Mouse (Mus musculus): ENCODE results near the gene Foxc2.
A peak's percentile ranks its signal among the peaks of the same experiment; 100 is the strongest.

Gene Foxc2

DNA sequence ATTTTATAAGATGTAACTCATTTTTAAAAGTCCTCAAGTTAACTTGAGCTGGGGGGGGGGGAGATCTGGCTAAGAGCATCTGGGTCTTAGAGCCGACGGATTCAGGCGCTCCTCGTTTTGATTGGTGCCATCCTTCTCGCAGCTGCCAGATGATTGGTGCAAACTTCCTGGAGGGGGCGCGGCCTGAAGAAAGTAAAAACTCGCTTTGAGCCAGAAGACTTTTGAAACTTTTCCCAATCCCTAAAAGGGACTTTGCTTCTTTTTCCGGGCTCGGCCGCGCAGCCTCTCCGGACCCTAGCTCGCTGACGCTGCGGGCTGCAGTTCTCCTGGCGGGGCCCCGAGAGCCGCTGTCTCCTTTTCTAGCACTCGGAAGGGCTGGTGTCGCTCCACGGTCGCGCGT lies at the start of gene Foxc2:
Foxc2 (plus strand) TSS at position 224 of the 400 bp plus-strand sequence.
- DNase-seq (ENCODE audit: low read depth), result peak; percentile 47

DNA sequence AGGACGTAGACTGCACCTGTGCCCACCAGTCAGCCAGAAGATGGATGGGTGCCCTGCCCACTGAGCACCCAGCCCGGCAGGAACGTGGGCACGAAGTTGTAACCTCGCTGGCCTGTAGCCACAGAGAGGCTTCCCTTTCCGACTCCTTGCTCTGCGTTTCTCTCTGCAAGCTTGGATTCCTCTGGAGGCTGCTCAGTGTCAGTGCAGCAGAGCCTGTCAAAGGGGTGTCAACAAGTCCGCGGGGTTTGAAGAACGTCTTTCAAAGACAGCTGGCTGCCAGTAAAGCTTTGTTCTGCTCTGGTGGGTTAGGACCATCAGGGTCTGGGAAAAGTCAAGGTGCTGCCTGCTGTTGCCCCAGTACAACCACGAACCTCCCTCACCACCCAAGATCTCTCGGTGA lies 44.5 kb upstream of the Foxc2 start:
- DNase-seq (ENCODE audit: low read depth), result no peak

DNA sequence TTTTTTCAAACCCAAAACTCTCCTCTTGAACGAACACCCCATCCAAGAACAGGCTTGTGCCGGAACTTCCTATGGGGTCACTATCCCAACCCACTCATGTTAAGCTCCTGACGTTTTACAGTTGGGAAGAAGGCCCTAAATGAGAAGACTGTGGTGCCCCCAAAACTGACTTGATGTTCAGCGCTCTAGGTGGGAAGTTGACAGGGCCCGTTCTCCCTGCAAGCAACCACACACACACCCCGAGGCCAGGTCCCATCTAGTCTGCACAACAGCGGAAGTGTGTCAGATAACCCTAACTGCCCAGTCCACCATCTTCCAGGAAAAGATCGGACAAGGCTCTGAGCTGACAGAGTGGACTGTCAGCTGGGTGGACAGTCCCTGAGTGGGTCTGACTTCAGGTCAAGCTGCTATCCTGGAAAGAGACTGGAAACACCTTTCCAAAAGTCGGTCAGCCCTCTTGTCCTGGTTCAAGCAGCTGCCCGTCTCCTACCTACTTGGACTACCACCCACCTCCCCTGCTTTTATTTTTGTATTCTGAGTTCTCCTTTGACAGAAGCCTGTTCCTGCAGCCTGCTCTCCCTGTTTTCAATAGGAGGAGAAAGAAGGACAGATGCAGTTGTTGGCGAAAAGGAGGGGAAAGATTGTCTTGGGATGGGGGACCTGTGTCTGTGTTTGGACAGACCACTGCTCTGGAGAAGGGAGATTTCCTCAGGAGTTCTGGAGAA lies 43.4 kb upstream of the Foxc2 start:
- DNase-seq (ENCODE audit: low read depth), result no peak

DNA sequence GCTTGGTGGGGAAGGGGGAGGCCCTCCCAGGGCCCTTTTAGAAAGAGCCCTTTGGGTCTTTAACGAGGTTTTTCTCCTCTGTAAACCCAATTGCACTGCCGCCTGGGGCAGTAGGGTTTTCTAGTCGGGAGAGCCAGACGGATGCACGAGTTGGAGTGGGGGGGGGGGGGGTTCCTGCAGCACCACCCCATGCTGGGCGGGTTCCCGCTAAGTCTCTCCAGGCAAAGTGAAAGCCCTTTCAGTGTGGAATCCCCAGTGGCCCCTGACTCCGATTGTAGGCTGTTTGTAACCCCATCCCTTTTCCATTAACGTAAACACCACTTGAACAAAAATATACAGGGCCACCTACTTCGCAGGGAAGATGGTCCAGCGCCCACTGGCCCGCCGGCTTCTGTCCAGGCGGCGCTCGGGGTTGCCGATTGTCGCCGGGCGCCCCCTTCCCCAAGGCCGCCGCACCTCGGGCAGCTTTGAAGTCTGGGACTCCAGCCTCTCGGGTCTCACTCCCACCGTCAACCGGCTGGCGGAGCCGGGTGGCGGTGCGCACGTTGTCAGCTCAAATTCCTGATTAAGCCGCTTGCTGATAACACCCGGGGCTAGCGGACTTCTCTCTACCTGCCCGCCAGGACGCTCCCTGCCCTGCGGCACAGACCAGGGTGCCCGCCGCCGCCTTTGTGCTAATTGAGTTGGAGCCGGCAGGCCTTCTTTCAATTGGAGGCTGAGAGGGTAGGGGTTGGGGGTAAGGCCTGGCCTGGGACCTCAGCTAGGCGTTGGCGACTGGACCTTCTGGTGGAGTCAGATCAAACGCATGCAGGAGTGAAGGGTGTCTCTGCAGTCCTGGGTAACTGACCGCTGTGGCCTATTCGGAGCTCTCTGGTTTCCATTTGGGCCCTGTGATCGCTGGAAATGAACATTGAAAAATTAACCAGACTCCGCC lies 42.5 kb upstream of the Foxc2 start:
- no peak for DNase-seq (ENCODE audit: low read depth)

DNA sequence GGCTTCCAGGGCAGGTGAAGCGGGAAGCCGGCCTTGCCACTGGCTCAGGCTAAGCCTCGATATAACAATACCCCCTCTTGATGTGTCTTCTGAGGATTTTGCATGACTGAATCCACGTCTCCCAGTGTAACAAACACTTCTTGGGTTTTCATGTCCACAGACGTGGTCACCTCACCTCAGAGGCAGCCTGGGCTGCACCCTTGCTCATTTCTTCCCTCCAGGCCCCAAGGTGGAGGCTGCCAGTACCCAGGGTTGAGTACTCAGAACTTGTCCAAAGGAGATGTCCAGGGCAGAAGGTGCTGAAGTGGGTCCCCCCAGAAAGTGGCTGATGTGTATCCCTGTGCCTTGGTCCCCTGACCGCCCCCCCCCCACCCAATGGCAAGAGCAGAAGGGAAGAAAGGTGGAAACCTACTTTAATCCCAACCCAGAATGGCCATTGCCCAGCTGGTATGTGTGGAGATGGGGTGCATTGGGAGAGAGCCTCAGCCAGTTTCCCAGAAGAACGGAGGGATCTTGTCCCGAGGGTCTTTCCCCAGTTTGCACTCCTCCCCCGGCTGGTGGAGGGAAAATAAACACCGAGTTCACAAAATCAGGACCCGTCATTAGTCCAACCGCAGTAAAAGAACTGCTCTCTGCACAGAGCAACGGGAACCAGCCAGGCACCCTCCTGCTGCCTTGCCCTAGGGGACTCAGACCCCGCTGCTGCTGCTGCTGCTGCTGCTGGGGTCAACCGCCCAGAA lies 41.7 kb upstream of the Foxc2 start:
- DNase-seq (ENCODE audit: low read depth), result no peak

DNA sequence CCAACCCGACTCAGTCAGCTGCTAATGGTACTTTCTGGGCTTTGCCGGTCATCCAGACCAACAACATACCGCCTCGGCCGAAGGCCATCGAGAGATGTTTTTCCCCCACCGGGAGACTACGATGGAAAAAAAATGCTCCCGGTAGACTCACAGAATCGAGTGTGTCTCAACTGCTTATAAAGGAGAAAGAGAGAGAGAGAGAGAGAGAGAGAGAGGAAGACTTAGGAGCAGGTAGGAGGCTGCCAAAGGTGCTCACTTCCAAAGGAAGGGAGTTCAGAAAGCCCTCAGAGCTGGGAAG lies 41.2 kb upstream of the Foxc2 start:
- no peak for DNase-seq (ENCODE audit: low read depth)

DNA sequence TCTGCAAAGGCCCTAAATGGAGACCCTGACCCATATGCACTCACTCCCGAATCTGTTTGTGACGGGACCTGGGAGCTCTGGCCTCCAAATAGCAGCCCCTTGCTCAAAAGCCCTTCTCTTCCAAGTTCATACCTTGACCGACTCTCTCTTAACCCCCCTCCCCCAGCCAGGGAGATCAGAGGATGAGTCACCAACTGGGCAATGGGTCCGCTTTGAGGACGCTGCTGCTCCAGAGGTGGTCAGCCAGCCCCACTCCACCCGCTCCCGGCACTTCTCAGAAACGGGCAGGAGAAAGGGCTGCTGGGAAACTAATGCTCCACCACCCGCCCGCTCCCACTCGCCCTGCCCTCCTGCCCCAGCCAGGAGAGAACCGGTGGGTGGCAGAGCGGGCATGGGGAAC lies 40.0 kb upstream of the Foxc2 start:
- no peak for DNase-seq (ENCODE audit: low read depth)

DNA sequence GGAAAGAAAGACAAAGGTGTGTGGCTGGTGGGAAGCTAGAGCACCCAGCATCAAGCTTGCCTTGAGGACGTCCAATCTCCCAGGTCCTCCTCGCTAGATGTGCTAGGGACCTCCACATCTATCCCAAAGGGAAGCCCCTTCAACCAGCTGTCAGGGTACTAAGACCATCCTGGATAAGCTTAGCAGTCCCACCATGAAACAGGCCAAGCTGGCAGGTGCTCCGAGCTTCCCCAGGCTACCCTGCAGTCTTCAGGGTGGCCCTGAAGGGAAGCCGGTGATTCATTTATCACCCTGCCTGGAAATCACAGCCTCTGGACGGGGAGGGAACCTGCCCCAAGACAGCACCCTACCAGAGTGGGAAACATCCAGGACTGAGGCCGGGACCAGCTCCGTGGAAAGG lies 39.4 kb upstream of the Foxc2 start:
- no peak for DNase-seq (ENCODE audit: low read depth)

DNA sequence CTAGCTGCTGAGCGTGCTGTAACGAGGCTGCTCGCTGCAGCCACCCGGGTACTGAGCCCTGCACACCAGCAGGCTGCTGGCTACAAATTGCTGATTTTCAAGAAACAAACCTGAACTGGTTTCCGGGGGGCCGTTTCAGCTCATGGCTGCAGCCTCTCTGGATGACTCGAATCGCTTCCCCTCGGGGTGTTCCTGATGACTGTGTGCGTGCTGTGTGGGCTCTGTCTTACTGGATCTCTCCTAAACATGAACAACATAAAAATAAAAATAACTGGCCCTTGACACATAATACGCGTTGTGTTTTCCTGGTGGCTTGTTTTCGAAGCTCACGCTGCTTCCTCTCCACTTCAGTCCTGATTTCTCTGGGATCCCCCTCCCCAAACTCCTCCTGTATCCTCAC lies 37.2 kb upstream of the Foxc2 start:
- DNase-seq (ENCODE audit: low read depth), result no peak

DNA sequence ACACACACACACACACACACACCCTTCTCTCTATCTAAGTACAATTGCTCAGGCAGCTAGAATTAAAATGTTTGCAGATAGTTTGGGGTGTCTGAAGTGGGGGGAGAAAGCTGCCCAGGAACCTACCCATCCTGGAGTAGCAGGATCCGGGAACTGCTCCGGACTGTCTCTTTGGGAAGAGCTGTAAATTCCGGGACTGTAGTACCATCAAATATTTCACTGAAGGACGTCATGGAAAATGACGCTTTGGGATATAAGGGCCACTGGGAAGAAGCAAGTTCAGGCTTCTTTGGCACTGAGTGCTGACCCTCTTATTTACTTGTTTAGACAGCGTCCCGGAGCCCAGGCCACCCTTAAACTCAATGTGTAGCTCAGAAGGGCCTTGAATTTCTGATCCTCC lies 36.8 kb upstream of the Foxc2 start:
- DNase-seq (ENCODE audit: low read depth), result no peak

DNA sequence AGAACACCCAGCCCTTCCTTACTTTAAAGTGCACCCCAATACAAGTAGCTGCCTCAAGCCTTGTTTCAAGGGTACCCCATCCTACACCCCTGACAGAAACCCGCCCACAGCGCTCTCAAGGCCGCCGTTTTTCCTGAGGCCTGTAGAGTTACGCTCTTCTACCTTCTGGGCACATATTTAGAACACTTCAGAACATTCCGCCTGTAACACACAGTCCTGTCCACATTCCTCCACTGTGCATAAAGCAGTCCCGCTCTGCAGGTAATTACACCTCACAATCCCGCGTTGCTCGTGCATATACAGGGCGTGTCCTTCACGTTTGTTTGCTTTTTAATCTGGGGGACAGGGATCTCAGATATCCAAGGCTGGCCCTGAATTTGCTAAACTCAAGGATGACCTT lies 36.0 kb upstream of the Foxc2 start:
- DNase-seq (ENCODE audit: low read depth), result no peak

DNA sequence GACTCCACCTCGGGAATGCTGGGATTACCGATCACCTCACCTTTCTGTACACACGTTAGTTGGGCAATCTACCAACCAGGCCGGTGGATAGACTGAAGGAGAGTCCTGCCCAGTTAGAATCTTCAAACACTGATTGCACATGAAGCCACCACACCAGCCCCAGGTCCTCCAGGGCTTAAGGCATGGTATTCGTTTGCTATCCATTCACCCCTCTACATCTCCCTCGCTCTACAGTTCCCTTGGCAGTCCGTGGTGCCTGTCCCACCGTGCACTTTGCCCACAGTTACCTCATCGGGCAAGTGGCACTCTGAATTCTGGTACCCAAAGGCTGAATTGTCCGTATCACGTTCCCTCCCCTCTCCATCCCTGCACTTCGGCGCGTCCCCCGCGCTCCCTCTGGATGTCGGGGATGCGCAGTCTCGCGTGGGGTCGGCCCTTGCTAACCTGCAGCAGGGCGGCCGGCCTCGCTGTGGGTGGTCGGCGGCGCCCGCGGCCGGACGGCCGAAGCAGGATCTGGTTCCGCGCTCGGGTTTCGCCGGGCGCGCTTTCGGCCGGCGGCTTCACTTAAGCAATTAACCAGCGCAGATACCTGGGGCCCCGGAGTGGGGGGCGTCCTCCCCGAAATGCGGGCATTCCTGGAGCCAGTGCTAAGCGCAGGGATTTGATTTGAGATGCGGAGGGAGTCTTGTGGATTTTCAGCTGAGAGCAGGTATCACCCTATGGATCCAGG lies 35.4 kb upstream of the Foxc2 start:
- DNase-seq (ENCODE audit: low read depth), result no peak

DNA sequence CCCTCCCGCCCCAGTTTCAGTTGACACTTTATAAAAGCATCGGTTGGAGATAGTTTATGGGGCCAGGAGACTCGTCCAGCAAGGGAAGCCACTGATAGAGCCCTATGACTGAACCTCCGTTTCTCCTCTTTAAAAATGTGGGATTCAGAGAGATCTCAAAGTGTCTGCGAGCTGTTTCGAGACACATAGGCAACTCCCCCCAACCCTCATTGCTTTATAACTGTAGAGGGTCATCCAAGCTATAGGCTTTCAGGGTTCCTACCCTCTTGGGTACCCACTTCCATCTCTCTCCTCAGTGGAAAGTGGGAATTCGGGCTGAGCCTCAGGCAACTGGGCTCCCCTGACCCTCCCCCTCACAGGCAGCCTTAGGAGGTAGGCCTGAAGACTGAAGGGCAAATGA lies 34.6 kb upstream of the Foxc2 start:
- DNase-seq (ENCODE audit: low read depth), result no peak

DNA sequence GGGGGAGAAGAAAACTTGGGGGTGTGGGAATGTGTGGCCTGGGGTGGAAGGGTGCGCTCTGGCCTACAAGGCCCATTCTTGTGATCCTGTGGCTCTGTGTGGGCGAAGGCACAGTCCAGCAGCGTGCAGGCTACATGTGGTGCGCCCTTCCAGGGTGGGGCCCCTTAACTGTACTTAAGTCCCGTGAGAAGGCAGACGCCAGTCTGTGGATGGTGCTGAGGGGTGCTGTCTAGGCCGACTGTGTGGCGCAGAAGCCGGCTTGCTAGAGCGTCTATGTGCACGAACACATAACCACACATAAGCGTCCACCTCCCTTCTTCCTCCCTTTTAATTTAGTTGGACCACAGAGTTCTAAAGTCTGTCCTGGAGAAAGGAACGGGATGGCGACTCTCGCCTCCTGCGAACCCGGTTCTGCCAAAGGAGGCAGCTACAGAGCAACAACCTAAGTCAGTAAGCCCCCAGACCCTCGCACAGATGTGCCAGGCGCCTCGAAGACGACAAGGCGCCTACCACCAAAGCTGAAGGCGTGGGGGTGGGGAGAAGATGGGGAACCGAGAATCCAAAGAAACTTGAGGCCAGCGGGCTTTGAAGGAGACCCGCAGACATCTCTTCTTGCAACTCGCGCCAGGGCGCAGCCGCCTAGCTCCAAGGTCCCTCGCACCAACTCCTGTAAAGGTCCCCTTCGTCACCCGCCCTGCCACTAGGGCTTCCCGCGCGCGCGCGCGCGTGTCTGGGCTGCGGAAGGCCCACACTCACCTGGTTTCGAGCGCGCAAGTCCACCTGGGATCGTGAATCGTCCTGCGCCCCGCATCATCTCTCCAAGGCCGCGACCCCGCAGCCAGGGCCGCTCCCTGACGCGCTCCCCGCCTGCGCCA lies 33.5 kb upstream of the Foxc2 start:
- DNase-seq (ENCODE audit: low read depth), result no peak

DNA sequence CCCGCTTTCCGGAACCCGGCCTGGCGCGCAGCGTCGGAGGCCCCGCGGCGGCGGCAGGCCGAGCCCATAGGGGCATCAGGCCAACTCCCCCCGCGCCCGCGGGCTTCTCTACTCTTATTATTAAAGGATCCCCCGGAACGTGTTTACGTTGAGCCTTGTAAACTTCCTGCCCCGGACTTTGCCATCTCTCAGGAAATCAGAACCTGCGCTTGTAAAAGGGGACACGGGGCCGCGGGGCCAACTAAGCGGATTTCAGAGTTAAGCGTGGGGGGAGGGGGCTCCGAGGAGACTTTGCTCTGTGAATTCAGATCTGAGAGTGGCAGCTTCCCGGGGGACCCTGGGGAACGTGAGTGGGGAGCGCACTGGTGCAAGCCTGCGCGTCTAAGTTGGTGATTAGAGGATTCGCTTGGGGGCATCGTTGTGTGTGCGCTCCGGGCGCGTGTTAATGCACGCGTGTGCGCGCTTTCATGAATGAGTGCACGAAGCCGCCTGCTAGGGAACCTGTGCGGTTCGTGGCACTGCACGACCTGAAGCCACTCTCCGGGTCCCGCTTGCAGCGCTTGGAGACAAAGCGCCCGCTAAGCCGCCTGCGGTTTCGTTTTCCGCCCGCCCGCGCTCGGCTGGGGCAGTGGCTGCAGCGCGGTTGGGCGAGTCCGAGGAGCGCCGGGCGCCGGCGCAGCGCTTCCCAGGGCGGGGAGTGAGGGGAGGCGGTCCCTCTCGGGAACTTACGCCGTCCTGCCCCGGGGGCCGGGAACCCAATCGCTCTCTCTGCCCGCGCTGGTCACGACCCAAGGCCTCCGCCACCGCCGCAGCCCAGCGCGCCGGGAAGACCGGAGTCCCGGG lies 32.7 kb upstream of the Foxc2 start:
- no peak for DNase-seq (ENCODE audit: low read depth)

DNA sequence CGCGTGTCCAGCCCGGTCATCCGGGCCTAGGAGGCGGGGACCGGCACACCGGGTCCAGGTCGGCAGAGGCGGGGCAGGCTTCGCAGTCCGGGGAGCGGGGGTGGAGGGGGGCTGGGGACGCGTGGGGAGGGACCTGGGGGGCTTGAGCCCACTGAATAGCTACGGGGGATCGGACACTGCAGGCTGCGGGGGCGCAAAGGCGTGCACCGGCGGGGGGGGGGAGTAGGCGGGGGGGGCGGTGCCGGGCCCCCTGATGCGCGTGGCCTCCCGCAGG lies 32.1 kb upstream of the Foxc2 start:
- no peak for DNase-seq (ENCODE audit: low read depth)

DNA sequence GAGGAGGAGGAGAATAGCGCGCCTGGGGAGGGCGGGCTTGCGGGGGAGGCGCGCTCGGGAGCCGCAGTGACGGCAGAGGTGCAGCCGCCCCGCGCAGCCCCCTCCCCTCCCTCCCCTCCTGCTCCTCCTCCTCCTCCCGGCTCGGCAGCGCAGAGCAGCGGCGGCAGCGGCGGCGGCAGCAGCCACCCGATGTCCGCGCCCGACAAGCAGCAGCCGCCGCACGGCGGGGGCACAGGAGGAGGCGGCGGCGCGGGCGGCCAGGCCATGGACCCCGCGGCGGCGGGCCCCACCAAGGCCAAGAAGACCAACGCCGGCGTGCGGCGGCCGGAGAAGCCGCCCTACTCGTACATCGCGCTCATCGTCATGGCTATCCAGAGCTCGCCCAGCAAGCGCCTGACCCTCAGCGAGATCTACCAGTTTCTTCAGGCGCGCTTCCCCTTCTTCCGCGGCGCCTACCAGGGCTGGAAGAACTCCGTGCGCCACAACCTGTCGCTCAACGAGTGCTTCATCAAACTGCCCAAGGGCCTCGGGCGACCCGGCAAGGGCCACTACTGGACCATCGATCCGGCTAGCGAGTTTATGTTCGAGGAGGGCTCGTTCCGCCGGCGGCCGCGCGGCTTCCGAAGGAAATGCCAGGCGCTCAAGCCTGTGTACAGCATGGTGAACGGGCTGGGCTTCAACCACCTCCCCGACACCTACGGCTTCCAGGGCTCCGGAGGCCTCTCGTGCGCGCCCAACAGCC lies 31.6 kb upstream of the Foxc2 start, which contains the start of gene Foxf1:
Foxf1 (plus strand) TSS at position 177 of the 742 bp plus-strand sequence.
- no peak for DNase-seq (ENCODE audit: low read depth)

DNA sequence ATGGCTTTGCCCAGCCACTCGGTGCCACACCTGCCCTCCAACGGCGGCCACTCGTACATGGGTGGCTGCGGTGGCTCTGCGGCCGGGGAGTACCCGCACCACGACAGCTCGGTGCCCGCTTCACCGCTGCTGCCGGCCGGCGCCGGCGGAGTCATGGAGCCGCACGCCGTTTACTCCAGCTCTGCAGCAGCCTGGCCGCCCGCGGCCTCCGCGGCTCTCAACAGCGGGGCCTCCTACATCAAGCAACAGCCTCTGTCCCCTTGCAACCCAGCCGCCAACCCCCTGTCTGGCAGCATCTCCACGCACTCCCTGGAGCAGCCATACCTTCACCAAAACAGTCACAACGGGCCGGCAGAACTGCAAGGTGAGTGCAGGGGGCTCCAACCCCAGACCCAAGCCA lies 31.0 kb upstream of the Foxc2 start:
- no peak for DNase-seq (ENCODE audit: low read depth)

DNA sequence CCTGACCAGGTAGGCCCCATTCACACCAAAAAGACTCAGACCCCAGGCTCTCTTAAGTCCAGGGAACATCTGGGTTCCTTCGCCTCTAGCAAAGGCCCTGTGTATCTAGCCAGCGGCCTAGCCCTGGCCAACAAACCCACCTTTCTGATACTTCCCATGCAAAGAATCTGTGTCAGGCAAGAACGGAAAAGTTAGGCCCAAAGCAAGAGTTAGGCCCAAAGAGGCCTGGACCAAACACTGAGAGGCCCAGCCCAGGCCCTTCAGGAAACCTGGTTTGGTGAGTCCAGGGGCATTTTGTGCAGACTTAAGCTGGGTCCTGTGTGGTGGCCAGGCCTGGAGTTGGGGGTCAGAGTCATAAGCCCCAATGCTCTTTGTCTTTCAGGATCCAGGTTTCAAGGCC lies 30.4 kb upstream of the Foxc2 start:
- no peak for DNase-seq (ENCODE audit: low read depth)
